Mouse (Mus musculus) liver, embryonic 14.5 days (tissue): Measurements from ENCODE around the gene Gabra2.

Experiments used
- CTCF ChIP-seq: IDR thresholded peaks from 2 replicates; pipeline ENCODE4 v1.5.1; 2016; ENCODE audit warnings: antibody characterized with exemption, low read depth, control low read depth
- EP300 ChIP-seq: IDR thresholded peaks from 2 replicates; pipeline ENCODE4 v1.6.1; 2016; ENCODE audit warnings: antibody characterized with exemption, low read depth

GRCm38 (mm10) chr5:71091926-71092325 lies 3.7 kb downstream of the Gabra2 start:
- TF ChIP-seq EP300 (no peak), CTCF (no peak)
